41 mouse cellular contexts compared by ENCODE assay signal in genomic region chr3:60085729-60086128, GRCm38 (mm10). TPM values are rescaled to one million over a fixed set of nuclear protein-coding genes. Genes with fewer than 3 reads are reported as not detected.
"Had no signal": no experiment of that assay in that cellular context is flagged by ENCODE, and none has a peak within 500 bp of the region (broad histone marks: within the 10 kb centered on the region; RNA-seq: fewer than 3 reads in every experiment).

No protein-coding gene starts in this region.

- DNase-seq: left cerebral cortex, postnatal 4 days; liver; liver, embryonic 13.5 days; liver, postnatal 0 days; lung, adult 18-20 months; lung, adult 2 months; lung, embryonic 14.5 days; lung, postnatal 10 days; lung, postnatal 14 days; lung, postnatal 36 days; lung, postnatal 4 days; midbrain, embryonic 14.5 days had no signal

- H3K27me3 ChIP-seq: limb, embryonic 12.5 days; limb, embryonic 13.5 days; limb, embryonic 15.5 days; liver, embryonic 12.5 days; liver, embryonic 13.5 days; liver, embryonic 15.5 days; lung, embryonic 15.5 days; megakaryocyte, embryonic 14.5 days; midbrain, embryonic 12.5 days; midbrain, embryonic 13.5 days; midbrain, embryonic 15.5 days had no signal

- H3K9me3 ChIP-seq: limb, embryonic 10.5 days; limb, embryonic 12.5 days; limb, embryonic 13.5 days; limb, embryonic 15.5 days; liver, embryonic 12.5 days; liver, embryonic 13.5 days; liver, embryonic 15.5 days; lung, embryonic 15.5 days; megakaryocyte, embryonic 14.5 days; midbrain, embryonic 10.5 days; midbrain, embryonic 12.5 days; midbrain, embryonic 13.5 days; midbrain, embryonic 15.5 days had no signal

- H3K4me2 ChIP-seq: limb, embryonic 12.5 days; limb, embryonic 13.5 days; limb, embryonic 15.5 days; liver, embryonic 11.5 days; liver, embryonic 12.5 days; liver, embryonic 13.5 days; liver, embryonic 15.5 days; lung, embryonic 14.5 days; lung, embryonic 15.5 days; midbrain, embryonic 11.5 days; midbrain, embryonic 12.5 days; midbrain, embryonic 13.5 days; midbrain, embryonic 15.5 days had no signal

- H3K9ac ChIP-seq: limb, embryonic 12.5 days; limb, embryonic 13.5 days; limb, embryonic 15.5 days; liver, embryonic 12.5 days; liver, embryonic 13.5 days; liver, embryonic 14.5 days; liver, embryonic 15.5 days; liver, postnatal 0 days; lung, embryonic 14.5 days; lung, embryonic 15.5 days; midbrain, embryonic 12.5 days; midbrain, embryonic 13.5 days; midbrain, embryonic 15.5 days had no signal

- H3K36me3 ChIP-seq: limb, embryonic 10.5 days; limb, embryonic 12.5 days; limb, embryonic 13.5 days; limb, embryonic 15.5 days; liver, embryonic 12.5 days; liver, embryonic 13.5 days; liver, embryonic 15.5 days; lung, embryonic 15.5 days; midbrain, embryonic 10.5 days; midbrain, embryonic 12.5 days; midbrain, embryonic 13.5 days; midbrain, embryonic 15.5 days had no signal

- H3K4me1 ChIP-seq: limb, embryonic 10.5 days; limb, embryonic 12.5 days; liver, embryonic 12.5 days; liver, embryonic 13.5 days; liver, embryonic 15.5 days had no signal

- H3K4me3 ChIP-seq: left cerebral cortex, adult 2 months; limb, embryonic 10.5 days; limb, embryonic 12.5 days; limb, embryonic 13.5 days; limb, embryonic 15.5 days; liver, embryonic 12.5 days; liver, embryonic 13.5 days; liver, embryonic 15.5 days; lung, embryonic 15.5 days; megakaryocyte, embryonic 14.5 days; midbrain, embryonic 10.5 days; midbrain, embryonic 12.5 days; midbrain, embryonic 13.5 days; midbrain, embryonic 15.5 days; myocyte had no signal

- H3K27ac ChIP-seq: left cerebral cortex, adult 2 months; limb, embryonic 10.5 days; limb, embryonic 12.5 days; limb, embryonic 13.5 days; limb, embryonic 15.5 days; liver, embryonic 12.5 days; liver, embryonic 13.5 days; liver, embryonic 14.5 days; liver, embryonic 15.5 days; lung, embryonic 15.5 days; macrophage; midbrain, embryonic 10.5 days; midbrain, embryonic 12.5 days; midbrain, embryonic 13.5 days; midbrain, embryonic 15.5 days had no signal

- ATAC-seq: liver, embryonic 12.5 days; liver, postnatal 0 days; midbrain, embryonic 13.5 days; midbrain, embryonic 15.5 days; midbrain, embryonic 16.5 days had no signal

RNA-seq across cellular contexts. Expression of gene Sucnr1, which starts 4.1 kb away (rescaled TPM):
- total RNA-seq: left cerebral cortex, adult 18-20 months; left cerebral cortex, adult 2 months; left cerebral cortex, adult 8-10 months; left cerebral cortex, postnatal 10 days; left cerebral cortex, postnatal 14 days; left cerebral cortex, postnatal 25 days; left cerebral cortex, postnatal 36 days; left cerebral cortex, postnatal 4 days; midbrain, postnatal 0 days had no signal
- polyA plus RNA-seq: limb, embryonic 10.5 days; limb, embryonic 11.5 days; limb, embryonic 12.5 days; liver, embryonic 11.5 days; liver, embryonic 12.5 days; lung, embryonic 14.5 days; lung, embryonic 16.5 days; macrophage; midbrain, embryonic 10.5 days; midbrain, embryonic 12.5 days; midbrain, embryonic 13.5 days; midbrain, embryonic 14.5 days; midbrain, embryonic 15.5 days; midbrain, embryonic 16.5 days; midbrain, postnatal 0 days; myocyte; neural tube, embryonic 11.5 days had no signal
